Mouse (Mus musculus) ovary, postnatal 10 days (tissue): Measurements from ENCODE around the gene Gm20532.

Experiments used
- DNase-seq: peaks from one replicate; pipeline ENCODE4 v3.0.0; 2022; ENCODE audit warnings: low spot score

The Gm20532 gene

GRCm38 (mm10) chr2:26573807-26574206 is 12.6 kb upstream of the Gm20532 start:
- no peak for DNase-seq

DNA sequence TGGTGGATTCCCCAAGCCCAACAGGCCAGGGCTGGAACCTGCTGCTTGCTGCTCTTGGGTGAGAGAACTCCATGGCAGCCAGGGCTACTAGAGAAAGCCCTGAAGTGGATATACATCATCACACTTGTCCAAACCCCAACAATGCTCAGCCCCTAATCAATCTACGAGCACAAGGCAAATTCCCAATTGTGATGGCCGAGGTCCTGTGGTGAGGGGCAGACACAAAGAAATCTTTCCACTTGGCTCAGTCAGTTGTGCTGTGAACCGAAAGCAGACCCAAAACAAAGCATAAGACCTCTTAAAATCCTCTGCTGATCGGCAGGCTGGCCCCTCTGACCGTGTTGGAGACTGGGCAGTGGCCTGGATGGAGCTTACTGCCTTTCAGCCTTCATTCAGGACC is 11.6 kb upstream of the Gm20532 start:
- no peak for DNase-seq

DNA sequence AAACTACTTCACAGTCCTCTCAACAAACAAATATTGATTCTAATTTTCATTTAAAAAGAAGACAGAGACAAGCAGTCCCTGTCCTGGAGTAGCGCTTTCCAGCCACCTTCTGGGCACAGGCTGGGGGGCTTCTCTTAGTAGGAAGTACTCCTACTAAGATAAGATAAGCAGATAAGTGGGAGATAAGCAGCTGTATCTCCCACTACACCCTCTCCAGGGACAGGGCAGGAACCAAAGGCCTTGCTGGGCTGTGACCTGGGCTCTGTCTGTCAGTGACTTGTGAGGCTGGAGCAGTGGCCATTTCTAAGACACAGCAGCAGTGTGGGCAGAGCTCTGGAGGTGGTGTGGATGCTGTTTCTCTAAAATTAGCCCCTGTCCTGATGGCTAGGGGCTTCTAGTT is 11.1 kb upstream of the Gm20532 start:
- DNase-seq = no peak

- no peak for DNase-seq
These were observed 10.6 kb upstream of the Gm20532 start for GRCm38 (mm10) chr2:26575865-26576264.

GRCm38 (mm10) chr2:26576462-26576861 is 10.0 kb upstream of the Gm20532 start:
- DNase-seq = no peak

- DNase-seq = no peak
These were observed 8.1 kb upstream of the Gm20532 start for GRCm38 (mm10) chr2:26578369-26578768.

- DNase-seq = no peak
These were observed 6.7 kb upstream of the Gm20532 start, which contains the start of gene Egfl7 for GRCm38 (mm10) chr2:26579714-26580113. TSS of gene Egfl7 (plus strand) at chr2:26580014.

DNA sequence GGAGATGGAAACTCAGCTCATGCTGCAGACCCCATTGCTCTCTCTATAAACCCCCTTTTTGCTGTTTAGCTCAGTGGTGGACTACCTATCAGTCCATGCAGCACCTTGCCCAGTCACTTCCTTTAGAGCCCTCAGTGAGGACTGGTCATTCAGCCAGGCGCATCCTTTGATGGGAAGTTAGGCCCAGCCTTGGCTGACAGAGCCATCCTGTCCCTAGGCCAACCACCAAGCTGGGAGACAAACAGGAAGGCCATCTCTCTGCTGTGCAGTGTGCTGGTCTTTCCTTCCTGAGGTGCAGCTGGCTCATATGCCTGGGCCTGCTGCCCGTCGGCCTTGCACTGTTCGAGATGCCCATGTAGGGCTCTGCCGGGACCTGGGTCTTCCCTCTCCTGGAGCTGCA is 5.7 kb upstream of the Gm20532 start:
- DNase-seq = no peak

DNA sequence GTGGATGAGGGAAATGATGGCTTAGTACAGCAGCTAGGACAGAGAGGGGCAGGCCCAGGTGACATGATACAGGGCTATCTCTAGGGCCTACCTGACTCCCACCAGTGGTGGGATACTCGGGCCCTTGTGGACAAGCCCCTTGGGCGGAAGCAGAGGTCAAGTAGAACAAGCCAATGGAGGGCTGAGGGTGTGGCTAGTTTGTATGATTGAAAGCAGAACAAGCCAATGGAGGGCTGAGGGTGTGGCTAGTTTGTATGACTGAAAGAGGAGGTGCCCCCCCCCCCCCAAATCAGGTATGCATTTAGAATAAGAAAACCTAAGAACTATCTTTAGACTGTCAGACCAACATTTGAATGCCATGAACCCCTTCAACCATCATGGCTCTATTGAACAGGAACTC is 4.2 kb upstream of the Gm20532 start:
- no peak for DNase-seq

GRCm38 (mm10) chr2:26582741-26583140 is 3.7 kb upstream of the Gm20532 start:
- no peak for DNase-seq

DNA sequence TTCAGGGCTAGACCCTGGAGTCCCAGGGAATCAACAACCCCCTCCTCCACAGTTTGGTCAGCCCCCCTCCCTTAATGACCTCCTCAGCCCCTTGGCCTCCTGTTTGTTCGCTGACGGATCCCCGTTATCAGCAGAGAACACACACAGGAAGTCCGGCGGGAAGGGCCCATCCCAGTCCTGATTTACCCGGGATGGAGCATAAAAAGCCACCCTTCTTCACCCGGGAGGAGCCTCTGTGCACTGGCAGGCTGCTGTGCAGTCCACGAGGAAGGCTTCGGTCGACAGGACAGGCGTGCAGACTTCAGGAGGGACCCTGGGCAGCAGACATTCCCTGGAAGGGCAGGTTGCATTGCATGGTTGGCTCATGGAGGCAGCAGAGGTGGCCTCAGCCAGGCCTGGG is 2.8 kb upstream of the Gm20532 start:
- DNase-seq = no peak

GRCm38 (mm10) chr2:26585713-26586112 is 726 bp upstream of the Gm20532 start:
- no peak for DNase-seq

DNA sequence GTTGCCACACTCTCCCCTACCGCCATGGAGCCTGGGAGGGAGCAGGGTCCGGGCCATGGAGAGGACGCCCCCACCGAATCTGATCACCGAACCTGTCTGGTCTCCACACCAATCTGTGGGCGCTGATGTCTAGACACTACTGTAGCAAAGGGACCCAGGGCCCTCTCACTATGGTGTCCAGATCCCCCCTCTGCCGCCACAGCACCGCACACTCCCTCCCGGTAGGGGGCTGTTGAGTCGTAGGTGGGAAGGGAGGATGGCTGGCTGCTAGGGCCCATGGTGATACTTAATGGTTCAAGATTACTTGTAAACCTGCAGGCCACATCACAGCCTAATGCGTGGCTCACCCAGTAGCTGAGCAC is 586 bp downstream of the Gm20532 start:
- no peak for DNase-seq

- no peak for DNase-seq
These were observed 2.1 kb downstream of the Gm20532 start for GRCm38 (mm10) chr2:26588573-26588972.

GRCm38 (mm10) chr2:26589284-26589683 is 2.8 kb downstream of the Gm20532 start:
- no peak for DNase-seq

- no peak for DNase-seq
These were observed 3.8 kb downstream of the Gm20532 start for GRCm38 (mm10) chr2:26590282-26590681.

GRCm38 (mm10) chr2:26590962-26591361 is 4.5 kb downstream of the Gm20532 start:
- DNase-seq = no peak

GRCm38 (mm10) chr2:26591416-26591815 is 5.0 kb downstream of the Gm20532 start:
- DNase-seq = no peak

DNA sequence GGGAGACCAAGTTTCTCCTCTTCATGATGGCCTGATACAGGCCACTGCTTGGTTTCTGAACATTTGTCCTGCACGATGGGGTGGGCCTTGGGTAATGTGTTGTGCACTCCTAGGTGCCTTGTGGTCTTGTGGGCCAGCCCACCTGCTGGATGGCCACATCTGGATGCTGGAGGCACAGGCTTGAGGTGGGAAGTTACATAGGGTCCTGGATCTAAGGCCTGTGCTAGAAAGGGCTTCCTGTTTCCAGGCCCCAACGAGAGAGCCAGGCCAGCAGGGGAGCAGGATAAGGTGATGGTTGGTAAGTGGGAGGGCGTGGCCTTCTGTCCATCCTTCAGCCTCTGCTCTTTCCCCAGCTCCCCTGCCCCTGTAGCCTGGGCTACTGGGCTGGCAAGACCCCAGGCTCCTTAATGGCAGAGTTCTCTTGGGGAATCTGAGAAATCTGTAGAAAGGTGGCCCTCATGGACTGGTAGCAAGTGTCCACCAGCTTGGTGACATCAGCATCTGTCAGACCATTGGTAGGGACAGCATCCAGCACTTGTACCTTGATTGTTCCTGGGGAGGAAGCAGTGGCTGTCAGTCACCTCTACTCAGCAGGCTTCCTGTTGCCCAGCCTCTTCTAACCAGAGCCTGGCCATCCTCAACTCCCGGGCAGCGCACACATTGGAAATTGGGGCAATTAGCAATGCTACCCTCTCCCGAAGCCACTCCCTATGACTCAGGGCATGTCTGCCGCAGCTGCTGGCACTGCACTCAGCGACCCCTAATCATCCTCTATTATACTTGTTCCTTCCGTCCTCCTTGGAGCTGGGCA is 7.0 kb downstream of the Gm20532 start:
- DNase-seq = no peak

DNA sequence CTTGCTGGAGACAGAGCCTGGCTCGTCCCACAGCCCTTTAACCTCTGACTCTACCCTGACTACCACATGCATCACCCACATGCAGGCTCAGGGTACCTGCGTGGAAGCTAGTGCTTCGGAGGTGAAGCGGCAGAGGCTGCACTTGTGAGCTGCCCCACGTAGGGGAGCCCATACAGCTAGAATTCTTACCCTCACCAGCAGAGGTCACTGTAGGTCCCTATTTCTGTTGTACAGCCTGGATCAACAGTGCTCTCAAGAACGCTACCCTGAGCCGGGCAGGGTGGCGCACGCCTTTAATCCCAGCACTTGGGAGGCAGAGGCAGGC is 7.5 kb downstream of the Gm20532 start:
- DNase-seq = no peak

DNA sequence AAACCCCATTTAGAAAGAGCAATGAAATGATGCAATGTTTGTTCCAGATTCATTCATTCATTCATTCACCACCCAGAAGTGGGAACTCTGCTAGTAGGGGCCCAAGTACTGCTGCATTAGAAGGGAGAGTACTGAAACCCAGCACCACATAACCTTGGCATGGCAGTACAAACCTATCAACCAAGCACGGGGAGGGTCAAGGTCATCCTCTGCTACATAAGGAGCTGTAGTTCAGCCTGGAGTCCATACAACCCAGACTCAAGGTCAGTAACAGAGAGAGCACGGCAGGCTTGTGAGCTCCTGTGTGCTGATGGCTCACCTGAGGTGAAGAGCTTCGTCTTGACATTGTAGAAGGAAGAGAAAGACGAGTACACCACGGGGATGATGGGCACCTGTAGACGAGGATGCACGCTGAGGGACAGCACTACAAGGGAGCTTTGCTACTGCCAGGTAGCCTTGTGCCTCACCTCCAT is 8.1 kb downstream of the Gm20532 start:
- no peak for DNase-seq

DNA sequence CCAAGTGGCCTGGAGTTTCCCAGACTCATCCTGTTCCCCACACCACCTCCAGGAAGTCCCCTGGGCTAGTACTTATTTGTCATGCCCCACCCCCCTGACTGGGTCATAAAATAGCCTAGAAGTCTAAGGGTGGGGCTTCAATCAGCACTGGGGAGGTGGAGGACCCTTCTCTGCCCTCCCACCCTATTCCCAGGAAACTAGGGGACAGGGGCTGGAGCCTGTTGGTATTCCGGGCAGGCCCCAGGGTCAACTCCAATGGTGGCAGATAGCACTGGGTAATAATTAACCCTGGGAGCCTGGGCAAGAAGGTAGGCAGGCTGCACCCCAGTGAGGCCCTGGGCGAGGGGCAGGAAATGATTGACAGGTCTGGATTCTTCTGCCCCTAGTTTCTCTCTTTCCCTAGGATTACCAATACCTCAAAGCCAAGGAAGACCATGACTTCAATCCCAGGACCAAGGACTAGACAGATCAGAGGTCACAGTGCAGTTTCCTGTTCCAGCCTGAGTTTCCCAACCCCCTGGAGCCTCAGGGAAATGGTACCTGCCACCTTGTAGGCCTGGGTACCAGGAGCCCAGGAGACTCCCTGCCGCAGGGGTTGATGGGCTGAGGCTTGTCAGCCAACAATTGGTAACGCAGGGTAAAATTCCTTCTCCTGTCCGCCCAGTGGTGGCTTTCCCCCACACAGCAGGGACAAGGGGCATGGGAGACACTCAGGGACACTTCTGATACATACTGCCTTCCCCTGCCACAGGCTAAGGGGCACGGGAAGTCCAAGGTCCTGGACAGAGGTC is 8.7 kb downstream of the Gm20532 start:
- DNase-seq = no peak

- DNase-seq = no peak
These were observed 9.4 kb downstream of the Gm20532 start for GRCm38 (mm10) chr2:26595725-26596435.
